ENCODE assay signal across 10 mouse cellular contexts in the genomic region with DNA sequence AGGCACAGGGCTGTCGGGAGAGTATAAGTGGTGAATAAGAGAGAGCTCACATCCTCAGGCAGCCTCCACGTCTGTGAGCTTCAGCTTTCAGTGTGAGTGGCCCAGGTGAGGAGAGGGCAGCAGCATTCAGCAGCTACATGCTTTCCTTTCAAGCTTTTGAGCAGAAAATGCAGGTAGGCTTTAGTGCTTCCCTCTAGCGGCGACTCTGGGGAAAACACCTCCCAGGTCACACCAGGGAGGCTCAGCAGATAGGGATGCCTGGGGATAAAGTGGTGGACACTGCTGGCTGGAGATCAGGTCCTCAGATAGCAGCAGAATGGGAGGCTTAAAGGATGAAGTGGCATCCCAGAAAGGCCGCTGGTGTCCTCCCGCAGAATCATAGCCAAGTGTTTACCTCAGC. TPM values are rescaled to one million over a fixed set of nuclear protein-coding genes. Genes with fewer than 3 reads are reported as not detected.
DNase-seq lines count a peak whose midpoint lies in the region; ATAC-seq and TF ChIP-seq lines count a peak whose summit lies in the region.
"Not testable (repeated sequence)": the region's sequence is repeated elsewhere in the genome, so short reads cannot be mapped to it uniquely, and the experiment has no call there.
"Had no signal": no experiment of that assay in that cellular context is flagged by ENCODE, and none has a peak within 500 bp of the region (broad histone marks: within the 10 kb centered on the region; RNA-seq: fewer than 3 reads in every experiment).

No protein-coding gene starts in this region.

- ATAC-seq in liver, embryonic 13.5 days (ENCODE audit: low read depth): not testable (repeated sequence)
- peak; percentile 44; the same call in 1 of the 2 replicates for ATAC-seq in neural tube, embryonic 12.5 days (ENCODE audit: low FRiP score, low read depth)

- peak; percentile 72; the same call in 1 of the 2 replicates for TF ChIP-seq CTCF in testis, adult 2 months (IDR thresholded peaks at IDR 0.05; ENCODE audit: control insufficient read depth, insufficient read depth, insufficient replicate concordance, low read depth, low read length)

- not testable (repeated sequence) for H3K27ac ChIP-seq in liver, embryonic 13.5 days; neural tube, embryonic 12.5 days; testis, adult 2 months (ENCODE audit: control insufficient read depth, insufficient read depth, low read depth, low read length)

- not testable (repeated sequence) for H3K9ac ChIP-seq in liver, embryonic 13.5 days; neural tube, embryonic 12.5 days

- not testable (repeated sequence) for H3K9me3 ChIP-seq in liver, embryonic 13.5 days (replicated peaks); neural tube, embryonic 12.5 days

- H3K4me3 ChIP-seq in liver, embryonic 13.5 days (replicated peaks); neural tube, embryonic 12.5 days; testis, adult 2 months (ENCODE audit: control insufficient read depth, low read depth, low read length): not testable (repeated sequence)

- H3K27me3 ChIP-seq in liver, embryonic 13.5 days; neural tube, embryonic 12.5 days (replicated peaks); testis, adult 2 months (ENCODE audit: control insufficient read depth, insufficient read depth, low read length): not testable (repeated sequence)

- not testable (repeated sequence) for H3K36me3 ChIP-seq in liver, embryonic 13.5 days; neural tube, embryonic 12.5 days; testis, adult 2 months (ENCODE audit: control insufficient read depth, insufficient read depth, low read length)

- not testable (repeated sequence) for TF ChIP-seq POLR2A in testis, adult 2 months (IDR thresholded peaks at IDR 0.05; ENCODE audit: control insufficient read depth, low read depth, low read length)

- H3K4me1 ChIP-seq in liver, embryonic 13.5 days (replicated peaks); neural tube, embryonic 12.5 days; testis, adult 2 months (ENCODE audit: control insufficient read depth, insufficient read depth, low read length): not testable (repeated sequence)

- peak; percentile 36 for DNase-seq in CD4-positive helper T cell, adult 2 months (ENCODE audit: low read depth, low spot score)
- peak; percentile 38 for DNase-seq in adrenal gland, postnatal 25 days
- peak; percentile 60 for DNase-seq in embryo, embryonic 10 days (ENCODE audit: low spot score)
- peak; percentile 14 for DNase-seq in gastrocnemius, postnatal 14 days
- DNase-seq in kidney, adult 18-20 months: peak; percentile 60
- peak; percentile 34 for DNase-seq in liver, embryonic 13.5 days

- H3K4me2 ChIP-seq in liver, embryonic 13.5 days; neural tube, embryonic 12.5 days (replicated peaks): not testable (repeated sequence)

- WGBS in liver, embryonic 13.5 days (ENCODE audit: insufficient replicate concordance): 9% methylated on average over 6 of the region's 6 CpGs
- WGBS in neural tube, embryonic 12.5 days: 14% methylated on average over 6 of the region's 6 CpGs

- intact Hi-C loops in gastrocnemius, postnatal 14 days (cut with DNase I; ENCODE audit: low total_unique reads): not testable (repeated sequence)

RNA-seq across cellular contexts. Expression of gene Gm10639, which starts 6.4 kb away (rescaled TPM):
- total RNA-seq in adrenal gland, postnatal 25 days (2021): not detected in 2 replicates
- not detected for total RNA-seq in gastrocnemius, postnatal 14 days (2021)
- polyA plus RNA-seq in liver, embryonic 13.5 days (2015; fragmentation: Nextera tagmentation; extraction: Ambion mirVana): not detected in 2 replicates
- polyA plus RNA-seq in neural tube, embryonic 12.5 days (2016; fragmentation: Nextera tagmentation; extraction: Ambion mirVana): not detected in 2 replicates
- polyA plus RNA-seq in testis, adult 2 months (2012; rRNA removed): not detected in 2 replicates
- total RNA-seq: left cerebral cortex, adult 8-10 months had no signal

RNA-seq across cellular contexts. Expression of gene Omt2a, which starts 18.5 kb away (rescaled TPM):
- total RNA-seq in adrenal gland, postnatal 25 days (2021): not detected in 2 replicates
- total RNA-seq in gastrocnemius, postnatal 14 days (2021): not detected
- polyA plus RNA-seq in liver, embryonic 13.5 days (2015; fragmentation: Nextera tagmentation; extraction: Ambion mirVana): not detected in 2 replicates
- polyA plus RNA-seq in neural tube, embryonic 12.5 days (2016; fragmentation: Nextera tagmentation; extraction: Ambion mirVana): not detected in 2 replicates
- polyA plus RNA-seq in testis, adult 2 months (2012; rRNA removed): not detected in 2 replicates
- total RNA-seq: left cerebral cortex, adult 8-10 months had no signal
- polyA plus RNA-seq: myocyte had no signal

RNA-seq across cellular contexts. Expression of gene Omt2b, which starts 31.3 kb away (rescaled TPM):
- total RNA-seq in adrenal gland, postnatal 25 days (2021): not detected in 2 replicates
- not detected for total RNA-seq in gastrocnemius, postnatal 14 days (2021)
- polyA plus RNA-seq in liver, embryonic 13.5 days (2015; fragmentation: Nextera tagmentation; extraction: Ambion mirVana): not detected in 2 replicates
- not detected in 2 replicates for polyA plus RNA-seq in neural tube, embryonic 12.5 days (2016; fragmentation: Nextera tagmentation; extraction: Ambion mirVana)
- not detected in 2 replicates for polyA plus RNA-seq in testis, adult 2 months (2012; rRNA removed)
- total RNA-seq: left cerebral cortex, adult 8-10 months had no signal
- polyA plus RNA-seq: myocyte had no signal

RNA-seq across cellular contexts. Expression of gene Gm3776, which starts 39.2 kb away (rescaled TPM):
- not detected in 2 replicates for total RNA-seq in adrenal gland, postnatal 25 days (2021)
- not detected for total RNA-seq in gastrocnemius, postnatal 14 days (2021)
- polyA plus RNA-seq in liver, embryonic 13.5 days (2015; fragmentation: Nextera tagmentation; extraction: Ambion mirVana): not detected in 2 replicates
- not detected in 2 replicates for polyA plus RNA-seq in neural tube, embryonic 12.5 days (2016; fragmentation: Nextera tagmentation; extraction: Ambion mirVana)
- polyA plus RNA-seq in testis, adult 2 months (2012; rRNA removed): not detected in 2 replicates
- total RNA-seq: left cerebral cortex, adult 8-10 months had no signal

RNA-seq across cellular contexts. Expression of gene Gsta2, which starts 59.5 kb away (rescaled TPM):
- 4.2 and 10.3 TPM in 2 replicates for total RNA-seq in adrenal gland, postnatal 25 days (2021)
- total RNA-seq in gastrocnemius, postnatal 14 days (2021): not detected
- 0.23 TPM in 1 of 2 replicates, not detected in the other for polyA plus RNA-seq in liver, embryonic 13.5 days (2015; fragmentation: Nextera tagmentation; extraction: Ambion mirVana)
- not detected in 2 replicates for polyA plus RNA-seq in neural tube, embryonic 12.5 days (2016; fragmentation: Nextera tagmentation; extraction: Ambion mirVana)
- polyA plus RNA-seq in testis, adult 2 months (2012; rRNA removed): 8.7 and 12.8 TPM in 2 replicates
- total RNA-seq: left cerebral cortex, adult 8-10 months had no signal
